Mouse (Mus musculus) hindbrain, postnatal 0 days (tissue): Measurements from ENCODE around the gene Chd4. TPM values are rescaled to one million over a fixed set of nuclear protein-coding genes. Genes with fewer than 3 reads are reported as not detected.

Experiments used
- ATAC-seq: fragments of 200-750 bp; cut with Nextera tagmentation; 2 replicates; pipeline ENCODE4 v1.8.0; 2017; ENCODE audit warnings: mild to moderate bottlenecking, moderate TSS enrichment, moderate library complexity
- DNase-seq: peaks from one replicate; pipeline ENCODE4 v3.0.0-alpha.2; 2015; ENCODE audit warnings: low spot score
- H3K27ac ChIP-seq: fragments of 300-500 bp; sonication (generic); 2 replicates; pipeline ENCODE4 v1.5.1; 2014; ENCODE audit warnings: mild to moderate bottlenecking
- H3K27me3 ChIP-seq: fragments of 300-500 bp; sonication (generic); 2 replicates; pipeline ENCODE4 v1.6.1; 2014; ENCODE audit warnings: low read length, mixed read lengths; ENCODE audit not compliant: insufficient read depth
- H3K36me3 ChIP-seq: fragments of 300-500 bp; sonication (generic); 2 replicates; pipeline ENCODE4 v1.6.1; 2014; ENCODE audit warnings: low read length, mixed read lengths; ENCODE audit not compliant: insufficient read depth
- H3K4me1 ChIP-seq: fragments of 300-500 bp; sonication (generic); 2 replicates; pipeline ENCODE4 v1.6.1; 2014; ENCODE audit warnings: antibody characterized with exemption, low read length, mixed read lengths; ENCODE audit not compliant: insufficient read depth
- H3K4me2 ChIP-seq: fragments of 300-500 bp; sonication (generic); 2 replicates; pipeline ENCODE4 v1.6.1; 2014; ENCODE audit warnings: low read depth, mild to moderate bottlenecking, low read length, moderate library complexity, mixed read lengths
- H3K4me3 ChIP-seq: fragments of 300-500 bp; sonication (generic); 2 replicates; pipeline ENCODE4 v1.5.1; 2014; ENCODE audit warnings: low read length
- H3K9ac ChIP-seq: fragments of 300-500 bp; sonication (generic); replicated peaks from 2 replicates; pipeline ENCODE4 v1.6.1; 2014; ENCODE audit warnings: mild to moderate bottlenecking, low read length, moderate library complexity, mixed read lengths
- H3K9me3 ChIP-seq: fragments of 300-500 bp; sonication (generic); 2 replicates; pipeline ENCODE4 v1.6.1; 2016; ENCODE audit warnings: low read length, mixed read lengths
- CTCF ChIP-seq: IDR thresholded peaks from 2 replicates; pipeline ENCODE4 v1.5.1; 2016; ENCODE audit warnings: antibody characterized with exemption, control low read depth, low read depth
- WGBS: fragments of 180-500 bp; shearing (Covaris S2); extraction: QIAGEN DNeasy Blood & Tissue Kit; methylation state at CpG from one replicate; pipeline ENCODE4 v1.1.7; 2014; 5-methylcytosine and 5-hydroxymethylcytosine counted together
- polyA plus RNA-seq: library from polyadenylated mRNA; unstranded; fragments of >200 nt; fragmentation: Nextera tagmentation; extraction: Ambion mirVana; gene quantifications from 2 replicates; pipeline ENCODE4 v1.2.1, GENCODE M21; 2015
- total RNA-seq: library from RNA; depleted of rRNA; stranded (reverse); fragments of >200 nt; gene quantifications from 2 replicates; pipeline ENCODE4 v1.2.3, GENCODE M21; 2014

The Chd4 gene
- total and polyA plus RNA-seq, 2 experiments from 2014 or later = 94.7 to 106 TPM

- ATAC-seq (no peak), DNase-seq (peak; percentile 55)
- Histone ChIP-seq H3K4me3 (peak overlapping the region; percentile 65), H3K36me3 (peaks cover 26% of the 10 kb centered on the region; the same call in 1 of the 2 replicates), H3K9me3 (no peaks in the 10 kb centered on the region), H3K4me1 (peaks cover 23% of the 10 kb centered on the region; the same call in 1 of the 2 replicates), H3K27ac (peak overlapping the region; percentile 90), H3K27me3 (no peaks in the 10 kb centered on the region), H3K4me2 (peak overlapping the region; percentile 77), H3K9ac (peak overlapping the region; percentile 78)
- no peak for TF ChIP-seq CTCF
- WGBS = 6% methylated on average over 20 of the region's 20 CpGs
Observed at GRCm38 (mm10) chr6:125163801-125164657, 68.2 kb downstream of the Chd4 start.

- Histone ChIP-seq H3K36me3 (peaks cover 32% of the 10 kb centered on the region; the same call in 1 of the 2 replicates), H3K4me3 (peak overlapping the region; percentile 65), H3K4me2 (peak overlapping the region; percentile 77), H3K4me1 (peaks cover 23% of the 10 kb centered on the region; the same call in 1 of the 2 replicates), H3K9me3 (no peaks in the 10 kb centered on the region), H3K27ac (peak overlapping the region; percentile 90), H3K9ac (peak overlapping the region; percentile 78), H3K27me3 (no peaks in the 10 kb centered on the region)
- ATAC-seq (peak; percentile 38), DNase-seq (peak; percentile 84)
- no peak for TF ChIP-seq CTCF
- whole genome bisulfite sequencing = under 1% methylated on average over 39 of the region's 39 CpGs
Observed at GRCm38 (mm10) chr6:125164672-125165327, 69.0 kb downstream of the Chd4 start.

GRCm38 (mm10) chr6:125165328-125165891, 69.6 kb downstream of the Chd4 start:
- under 1% methylated on average over 35 of the region's 36 CpGs for WGBS
- peak overlapping the region; percentile 65 for H3K4me3 ChIP-seq
- peak overlapping the region; percentile 90 for H3K27ac ChIP-seq
- H3K9me3 ChIP-seq = no peaks in the 10 kb centered on the region
- H3K9ac ChIP-seq = peak overlapping the region; percentile 78
- peak overlapping the region; percentile 77 for H3K4me2 ChIP-seq
- peak; percentile 97 for DNase-seq
- H3K27me3 ChIP-seq = no peaks in the 10 kb centered on the region
- peak; percentile 93 for ATAC-seq
- TF ChIP-seq CTCF = no peak
- H3K36me3 ChIP-seq = peaks cover 32% of the 10 kb centered on the region; the same call in 1 of the 2 replicates
- H3K4me1 ChIP-seq = peaks cover 23% of the 10 kb centered on the region; the same call in 1 of the 2 replicates

GRCm38 (mm10) chr6:125166051-125166751, 70.4 kb downstream of the Chd4 start, which contains the start of gene Gapdh:
Gene Gapdh, minus strand, starts transcription at chr6:125166467.
- peak; percentile 71 for DNase-seq
- Histone ChIP-seq H3K36me3 (peaks cover 33% of the 10 kb centered on the region), H3K9ac (peak within 1 kb of the TSS; percentile 78), H3K4me1 (peaks cover 23% of the 10 kb centered on the region; the same call in 1 of the 2 replicates), H3K9me3 (no peaks in the 10 kb centered on the region), H3K4me3 (peak within 1 kb of the TSS; percentile 65), H3K27ac (peak within 1 kb of the TSS; percentile 90), H3K4me2 (peak within 1 kb of the TSS; percentile 77), H3K27me3 (no peaks in the 10 kb centered on the region)
- ATAC-seq = peak; percentile 19
- TF ChIP-seq CTCF = no peak
- WGBS = under 1% methylated on average over 17 of the region's 18 CpGs

- Histone ChIP-seq H3K9ac (peak overlapping the region; percentile 78), H3K4me2 (peak overlapping the region; percentile 77), H3K4me3 (0 out of 2 replicates have a peak overlapping the region, but pooled peaks have one; percentile 65), H3K4me1 (peaks cover 23% of the 10 kb centered on the region; the same call in 1 of the 2 replicates), H3K27ac (peak overlapping the region; percentile 90), H3K27me3 (no peaks in the 10 kb centered on the region), H3K36me3 (peaks cover 37% of the 10 kb centered on the region), H3K9me3 (no peaks in the 10 kb centered on the region)
- WGBS = 16% methylated on average over 10 of the region's 10 CpGs
- peak; percentile 49 for DNase-seq
- TF ChIP-seq CTCF = no peak
- peak; percentile 15; the same call in 1 of the 2 replicates for ATAC-seq
Observed at GRCm38 (mm10) chr6:125166861-125167650, 71.3 kb downstream of the Chd4 start.
